Mouse (Mus musculus) MEL (cell line): ENCODE measurements around the gene Reg3b. TPM values are rescaled to one million over a fixed set of nuclear protein-coding genes. Genes with fewer than 3 reads are reported as not detected.

Experiments used
- DNase-seq: peaks from one replicate; pipeline ENCODE4 v3.0.0; 2011; ENCODE audit warnings: low read depth, low spot score
- H3K27ac ChIP-seq: 2 replicates; pipeline ENCODE4 v1.5.1; 2012; ENCODE audit warnings: low read depth, mild to moderate bottlenecking, control low read depth, low read length, moderate library complexity; ENCODE audit not compliant: control insufficient read depth
- H3K27me3 ChIP-seq, 2 experiments: fragments of 150-350 bp in 1 of 2; sonication (generic) in 1 of 2; 2 replicates each; pipeline ENCODE4 v1.6.1; 2012; ENCODE audit warnings: low read length in 2 of 2, mild to moderate bottlenecking in 2 of 2, improper control_type of control experiment in 1 of 2, moderate library complexity in 1 of 2; ENCODE audit not compliant: insufficient read depth in 2 of 2, control insufficient read depth in 1 of 2
- H3K36me3 ChIP-seq, 2 experiments: 2 replicates each; pipeline ENCODE4 v1.6.1; 2012 to 2014; ENCODE audit warnings: low read length in 2 of 2, improper control_type of control experiment in 1 of 2, inconsistent platforms in 1 of 2, mild to moderate bottlenecking in 1 of 2; ENCODE audit not compliant: insufficient read depth in 2 of 2, control insufficient read depth in 1 of 2
- H3K4me1 ChIP-seq, 2 experiments: fragments of 150-350 bp in 1 of 2; sonication (generic) in 1 of 2; 2 replicates each; pipeline ENCODE4 v1.6.1; 2012; ENCODE audit warnings: low read length in 2 of 2, improper control_type of control experiment in 1 of 2, mild to moderate bottlenecking in 1 of 2; ENCODE audit not compliant: insufficient read depth in 2 of 2, control insufficient read depth in 1 of 2
- H3K4me3 ChIP-seq, 2 experiments: fragments of 150-350 bp in 1 of 2; sonication (generic) in 1 of 2; 2 replicates each; pipeline ENCODE4 v1.5.1; 2012; ENCODE audit warnings: low read depth in 2 of 2, low read length in 2 of 2, mild to moderate bottlenecking in 2 of 2, moderate library complexity in 2 of 2, control low read depth in 1 of 2, improper control_type of control experiment in 1 of 2; ENCODE audit not compliant: control insufficient read depth in 1 of 2, insufficient read depth in 1 of 2
- H3K79me2 ChIP-seq: 2 replicates; pipeline ENCODE4 v1.6.1; 2012; ENCODE audit warnings: mild to moderate bottlenecking, low read length, moderate library complexity; ENCODE audit not compliant: control insufficient read depth, poor library complexity, insufficient read depth
- H3K9ac ChIP-seq: 2 replicates; pipeline ENCODE4 v1.6.1; 2012; ENCODE audit warnings: low read depth, mild to moderate bottlenecking, control low read depth, low read length, moderate library complexity; ENCODE audit not compliant: control insufficient read depth, poor library complexity, severe bottlenecking
- H3K9me3 ChIP-seq: fragments of 150-350 bp; sonication (generic); replicated peaks from 2 replicates; pipeline ENCODE4 v1.6.1; 2012; ENCODE audit warnings: mild to moderate bottlenecking, low read length, improper control_type of control experiment, moderate library complexity; ENCODE audit not compliant: insufficient read depth
- BHLHE40 ChIP-seq: IDR thresholded peaks from 2 replicates; pipeline ENCODE4 v1.6.1; 2012; ENCODE audit warnings: low read depth, mild to moderate bottlenecking, inconsistent platforms, low read length, improper control_type of control experiment, borderline replicate concordance
- E2F4 ChIP-seq: IDR thresholded peaks from 2 replicates; pipeline ENCODE4 v1.6.1; 2011; ENCODE audit warnings: low read depth, low read length, improper control_type of control experiment, borderline replicate concordance
- HCFC1 ChIP-seq: IDR thresholded peaks from 2 replicates; pipeline ENCODE4 v1.6.1; 2012; ENCODE audit warnings: low read depth, mild to moderate bottlenecking, inconsistent platforms, low read length, improper control_type of control experiment, moderate library complexity
- MEF2A ChIP-seq: IDR thresholded peaks from 2 replicates; pipeline ENCODE4 v1.6.1; 2014; ENCODE audit warnings: low read depth, mild to moderate bottlenecking, inconsistent platforms, low read length, improper control_type of control experiment; ENCODE audit not compliant: poor library complexity, insufficient replicate concordance, severe bottlenecking; ENCODE audit errors: extremely low read depth
- MXI1 ChIP-seq: IDR thresholded peaks from 2 replicates; pipeline ENCODE4 v1.6.1; 2011; ENCODE audit warnings: mild to moderate bottlenecking, low read depth, low read length, improper control_type of control experiment
- MYB ChIP-seq: IDR thresholded peaks from 2 replicates; pipeline ENCODE4 v1.6.1; 2011; ENCODE audit warnings: mild to moderate bottlenecking, low read depth, low read length, improper control_type of control experiment
- MYC ChIP-seq: IDR thresholded peaks from 2 replicates; pipeline ENCODE4 v1.6.1; 2011; ENCODE audit warnings: low read depth, mild to moderate bottlenecking, low read length, improper control_type of control experiment, moderate library complexity
- POLR2AphosphoS5 ChIP-seq: IDR thresholded peaks from 2 replicates; pipeline ENCODE4 v1.6.1; 2012; ENCODE audit warnings: low read depth, borderline replicate concordance, mild to moderate bottlenecking, inconsistent platforms, low read length, moderate library complexity, mixed read lengths
- RAD21 ChIP-seq: IDR thresholded peaks from 2 replicates; pipeline ENCODE4 v1.6.1; 2011; ENCODE audit warnings: mild to moderate bottlenecking, low read depth, low read length, improper control_type of control experiment
- RCOR1 ChIP-seq: IDR thresholded peaks from 2 replicates; pipeline ENCODE4 v1.6.1; 2012; ENCODE audit warnings: low read depth, mild to moderate bottlenecking, inconsistent platforms, low read length, improper control_type of control experiment
- SIN3A ChIP-seq: IDR thresholded peaks from 2 replicates; pipeline ENCODE4 v1.6.1; 2012; ENCODE audit warnings: low read length, improper control_type of control experiment, inconsistent platforms
- TCF12 ChIP-seq: IDR thresholded peaks from 2 replicates; pipeline ENCODE4 v1.6.1; 2014; ENCODE audit warnings: low read depth, mild to moderate bottlenecking, inconsistent platforms, low read length, improper control_type of control experiment, moderate library complexity
- ZC3H11A ChIP-seq: IDR thresholded peaks from 2 replicates; pipeline ENCODE4 v1.6.1; 2012; ENCODE audit warnings: low read depth, mild to moderate bottlenecking, inconsistent platforms, low read length, improper control_type of control experiment
- ZKSCAN1 ChIP-seq: IDR thresholded peaks from 2 replicates; pipeline ENCODE4 v1.6.1; 2012; ENCODE audit warnings: low read depth, mild to moderate bottlenecking, inconsistent platforms, low read length, improper control_type of control experiment, moderate library complexity
- ZNF384 ChIP-seq: IDR thresholded peaks from 2 replicates; pipeline ENCODE4 v1.6.1; 2012; ENCODE audit warnings: low read depth, mild to moderate bottlenecking, inconsistent platforms, low read length, improper control_type of control experiment
- polyA plus RNA-seq, 2 experiments: library from polyadenylated mRNA; stranded (reverse) in 1 of 2; unstranded in 1 of 2; fragments of >175 nt in 1 of 2; fragments of >200 nt in 1 of 2; gene quantifications; 2 replicates each; pipeline versions ENCODE4 v1.2.1 to v1.2.4; 2012; ENCODE audit warnings: low replicate concordance in 2 of 2, low read depth in 1 of 2; ENCODE audit not compliant: insufficient read length in 2 of 2, insufficient read depth in 1 of 2, missing spikeins in 1 of 2
- total RNA-seq: library from RNA; depleted of rRNA; stranded (reverse); fragments of 300-350 nt; gene quantifications from 2 replicates; pipeline ENCODE4 v1.2.3, GENCODE M21; 2012

Reg3b gene
- total and polyA plus RNA-seq, 3 experiments, result not detected

DNA sequence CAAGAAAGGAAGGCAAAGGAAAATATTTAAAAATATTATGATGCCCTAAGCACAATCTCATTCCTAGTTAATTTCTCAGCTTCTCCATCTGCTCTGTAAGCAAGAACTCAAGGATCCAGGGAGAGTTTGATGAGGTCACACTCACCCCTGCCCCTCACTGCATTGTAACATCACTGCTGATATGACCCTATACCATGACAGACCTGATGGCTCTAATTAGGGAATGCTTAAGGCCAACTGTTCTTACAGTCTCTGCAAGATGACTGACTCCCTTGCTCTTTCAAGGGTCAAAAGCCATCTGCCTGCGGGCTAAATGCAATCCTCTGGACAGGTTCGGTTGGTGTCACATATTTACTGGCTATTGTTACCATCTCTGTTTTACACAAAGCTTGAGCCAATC, 41.3 kb upstream of the Reg3b start:
- TF ChIP-seq RCOR1, result no peak
- TF ChIP-seq MYB, result no peak
- TF ChIP-seq MYC, result no peak
- no peak for TF ChIP-seq E2F4
- no peak for TF ChIP-seq TCF12
- no peak for TF ChIP-seq POLR2AphosphoS5
- no peak for TF ChIP-seq SIN3A
- TF ChIP-seq, all 39 proteins: peak for 0
- no peaks in the 10 kb centered on the region for H3K27me3 ChIP-seq
- no peaks in the 10 kb centered on the region for H3K9me3 ChIP-seq
- no peaks in the 10 kb centered on the region for H3K4me1 ChIP-seq
- H3K36me3 ChIP-seq, result no peaks in the 10 kb centered on the region
- no peaks in the 10 kb centered on the region for H3K79me2 ChIP-seq
- no peak overlapping the region for H3K27ac ChIP-seq
- H3K4me3 ChIP-seq, result no peak overlapping the region
- H3K9ac ChIP-seq, result no peak overlapping the region
- no peak for DNase-seq

DNA sequence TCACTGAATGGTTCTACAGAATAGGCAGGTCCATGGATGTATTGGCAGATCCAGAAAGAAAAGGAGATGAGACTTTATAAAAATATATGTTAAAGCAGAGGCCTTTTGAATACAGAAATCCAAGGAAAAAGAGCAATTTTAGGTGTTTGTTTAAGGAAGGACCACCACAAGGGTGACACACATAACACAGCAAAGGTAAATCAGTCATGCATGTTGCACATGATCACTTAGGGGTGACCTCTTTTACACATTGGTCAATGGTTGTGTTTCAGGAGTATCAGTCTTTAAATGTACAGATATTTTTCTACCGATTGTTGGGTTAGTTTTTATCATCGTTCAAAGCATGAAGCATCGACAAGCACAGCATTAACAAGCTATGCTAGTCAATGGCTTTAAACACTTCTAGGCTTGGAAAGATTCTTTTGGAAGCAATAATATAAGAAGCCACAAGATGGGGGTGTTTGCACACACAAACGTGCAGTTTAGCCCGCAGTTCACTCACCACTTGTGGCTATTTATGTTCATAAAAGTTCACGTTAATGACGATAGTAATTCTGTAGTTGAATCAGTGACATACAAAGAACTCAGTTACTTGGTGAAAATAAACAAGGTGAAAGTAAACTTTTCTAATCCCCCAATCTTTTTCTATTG, 38.4 kb upstream of the Reg3b start:
- no peak for DNase-seq
- Histone ChIP-seq H3K79me2 (no peaks in the 10 kb centered on the region), H3K27me3 (no peaks in the 10 kb centered on the region)
- TF ChIP-seq ZNF384, result no peak
- no peak for TF ChIP-seq ZC3H11A
- TF ChIP-seq MXI1, result no peak
- no peak for TF ChIP-seq ZKSCAN1
- peak; percentile 3 for TF ChIP-seq RAD21
- no peak for TF ChIP-seq MEF2A
- no peak for TF ChIP-seq HCFC1
- TF ChIP-seq BHLHE40, result no peak
- TF ChIP-seq, all 39 proteins: peak for 1
- Histone ChIP-seq H3K9me3 (no peaks in the 10 kb centered on the region), H3K36me3 (no peaks in the 10 kb centered on the region), H3K9ac (no peak overlapping the region), H3K27ac (no peak overlapping the region), H3K4me1 (no peaks in the 10 kb centered on the region), H3K4me3 (no peak overlapping the region)
